Mouse (Mus musculus): ENCODE results near the gene Zfp972.
"Not testable (repeated sequence)": the region's sequence is repeated elsewhere in the genome, so short reads cannot be mapped to it uniquely, and the experiment has no call there.

DNA sequence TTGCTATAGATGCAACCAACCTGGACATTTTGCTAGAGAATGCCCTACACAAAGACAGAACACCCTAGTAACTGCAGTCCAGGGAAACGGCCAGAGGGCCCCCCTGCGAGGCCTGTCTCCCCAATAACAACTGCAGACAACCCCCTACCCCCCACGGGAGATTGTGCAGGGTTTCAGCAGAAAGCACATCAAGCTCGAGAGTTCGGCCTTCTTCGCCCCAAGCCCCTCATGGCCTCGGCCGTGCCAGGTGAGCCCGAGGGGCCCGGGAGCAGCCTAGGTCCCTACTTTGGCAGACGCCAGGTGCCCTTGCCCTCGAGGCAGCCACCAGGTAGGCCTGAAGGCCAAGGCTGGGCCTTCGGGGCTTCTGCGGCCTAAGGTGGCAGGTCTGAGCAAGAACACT is 37.7 kb downstream of the Zfp972 start:
- TF ChIP-seq CTCF, EP300 (IDR thresholded peaks at IDR 0.05; ENCODE audit: low read depth): not testable (repeated sequence)

All from liver, embryonic 14.5 days (tissue).